Mouse (Mus musculus): Measurements from ENCODE around the gene Reep3. TPM values are rescaled to one million over a fixed set of nuclear protein-coding genes. Genes with fewer than 3 reads are reported as not detected.

Gene Reep3
- polyA plus RNA-seq, 1 experiment, result 0.05 TPM

- H3K27me3 ChIP-seq (ENCODE audit: control insufficient read depth), result no peaks in the 10 kb centered on the region
- TF ChIP-seq GATA1 (IDR thresholded peaks at IDR 0.05; ENCODE audit: low read length), result no peak
- no peak for TF ChIP-seq TAL1 (IDR thresholded peaks at IDR 0.05; ENCODE audit: low read length)
- H3K4me1 ChIP-seq (ENCODE audit: control insufficient read depth), result peaks cover 10% of the 10 kb centered on the region
- H3K4me3 ChIP-seq (replicated peaks), result no peak overlapping the region
- peaks cover 7% of the 10 kb centered on the region for H3K36me3 ChIP-seq (ENCODE audit: control insufficient read depth)
- no peaks in the 10 kb centered on the region for H3K9me3 ChIP-seq (ENCODE audit: control insufficient read depth, low read length)
Measured at GRCm38 (mm10) chr10:67025573-67026236, 71.0 kb downstream of the Reep3 start.

GRCm38 (mm10) chr10:67024391-67024790, 72.4 kb downstream of the Reep3 start:
- Histone ChIP-seq H3K4me1 (ENCODE audit: control insufficient read depth) (peaks cover 10% of the 10 kb centered on the region), H3K27me3 (ENCODE audit: control insufficient read depth) (no peaks in the 10 kb centered on the region), H3K36me3 (ENCODE audit: control insufficient read depth) (peaks cover 8% of the 10 kb centered on the region), H3K9me3 (ENCODE audit: control insufficient read depth, low read length) (no peaks in the 10 kb centered on the region), H3K4me3 (replicated peaks) (no peak overlapping the region)
- TF ChIP-seq GATA1 (IDR thresholded peaks at IDR 0.05; ENCODE audit: low read length) (no peak), TAL1 (IDR thresholded peaks at IDR 0.05; ENCODE audit: low read length) (no peak)

DNA sequence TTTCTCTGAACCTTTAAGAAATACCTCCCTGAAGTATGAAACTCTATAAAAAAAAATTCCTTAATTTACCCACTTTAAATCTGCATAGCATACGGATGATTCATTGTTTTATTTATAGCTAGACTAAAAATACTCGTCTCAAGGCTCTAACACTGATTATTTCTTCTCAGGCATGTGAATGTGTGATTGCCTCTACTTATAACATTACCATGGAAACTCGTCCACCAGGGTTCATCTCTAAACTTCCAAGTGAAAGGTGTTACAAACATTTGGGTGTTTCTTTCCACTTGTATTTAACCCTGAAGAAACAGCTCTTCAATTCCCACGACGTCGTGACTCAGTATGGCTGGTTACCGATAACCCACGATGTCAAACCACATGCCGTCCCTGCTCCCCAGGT, 73.7 kb downstream of the Reep3 start:
- Histone ChIP-seq H3K36me3 (ENCODE audit: control insufficient read depth) (peaks cover 8% of the 10 kb centered on the region), H3K4me1 (ENCODE audit: control insufficient read depth) (peaks cover 10% of the 10 kb centered on the region), H3K9me3 (ENCODE audit: control insufficient read depth, low read length) (no peaks in the 10 kb centered on the region), H3K4me3 (replicated peaks) (no peak overlapping the region), H3K27me3 (ENCODE audit: control insufficient read depth) (no peaks in the 10 kb centered on the region)
- TF ChIP-seq GATA1 (IDR thresholded peaks at IDR 0.05; ENCODE audit: low read length), result no peak
- TF ChIP-seq TAL1 (IDR thresholded peaks at IDR 0.05; ENCODE audit: low read length), result no peak

DNA sequence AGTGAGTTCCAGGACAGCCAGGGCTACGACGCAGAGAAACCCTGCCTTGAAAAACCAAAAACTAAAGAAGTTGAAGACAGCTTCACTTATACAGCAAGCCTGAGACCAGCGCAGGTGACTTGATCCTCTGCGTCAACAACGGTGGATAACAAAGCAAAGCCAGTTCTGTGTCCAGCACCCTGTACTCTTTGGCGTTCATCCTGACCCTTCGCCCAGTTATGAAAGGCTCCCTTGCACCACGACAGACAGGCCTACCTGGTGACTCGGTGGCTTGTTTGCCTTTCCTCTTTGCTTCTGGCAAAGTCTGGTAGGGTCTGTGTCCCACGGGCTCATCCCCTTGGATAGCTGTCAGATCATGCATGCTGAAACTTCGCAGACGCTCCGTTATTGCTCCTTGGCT, 75.3 kb downstream of the Reep3 start:
- H3K4me1 ChIP-seq (ENCODE audit: control insufficient read depth), result peaks cover 10% of the 10 kb centered on the region
- no peak overlapping the region for H3K4me3 ChIP-seq (replicated peaks)
- H3K36me3 ChIP-seq (ENCODE audit: control insufficient read depth), result peaks cover 8% of the 10 kb centered on the region
- no peaks in the 10 kb centered on the region for H3K27me3 ChIP-seq (ENCODE audit: control insufficient read depth)
- no peaks in the 10 kb centered on the region for H3K9me3 ChIP-seq (ENCODE audit: control insufficient read depth, low read length)
- TF ChIP-seq TAL1 (IDR thresholded peaks at IDR 0.05; ENCODE audit: low read length), result no peak
- no peak for TF ChIP-seq GATA1 (IDR thresholded peaks at IDR 0.05; ENCODE audit: low read length)

DNA sequence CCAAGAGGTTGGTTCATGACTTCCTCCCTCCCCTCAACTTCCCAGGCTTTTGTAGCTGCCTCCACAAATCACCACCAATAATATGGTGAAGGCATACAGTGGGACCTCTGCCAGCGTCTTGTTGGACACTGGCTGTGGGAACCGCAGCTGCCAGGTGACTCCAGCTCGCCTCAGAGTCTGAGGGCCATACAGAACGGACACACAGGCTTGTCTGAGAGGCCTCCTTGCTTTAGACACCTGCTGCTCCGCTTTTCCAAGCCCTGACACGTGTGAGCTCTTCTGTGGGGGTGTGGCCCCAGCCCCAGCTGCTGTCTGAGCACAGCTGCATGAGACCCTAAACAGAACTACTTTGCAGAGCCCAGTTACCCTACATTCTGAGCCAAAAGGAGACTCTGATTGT, 77.9 kb downstream of the Reep3 start:
- no peaks in the 10 kb centered on the region for H3K9me3 ChIP-seq (ENCODE audit: control insufficient read depth, low read length)
- H3K27me3 ChIP-seq (ENCODE audit: control insufficient read depth), result no peaks in the 10 kb centered on the region
- TF ChIP-seq GATA1 (IDR thresholded peaks at IDR 0.05; ENCODE audit: low read length), result no peak
- TF ChIP-seq TAL1 (IDR thresholded peaks at IDR 0.05; ENCODE audit: low read length), result no peak
- H3K4me1 ChIP-seq (ENCODE audit: control insufficient read depth), result no peaks in the 10 kb centered on the region
- no peak overlapping the region for H3K4me3 ChIP-seq (replicated peaks)
- H3K36me3 ChIP-seq (ENCODE audit: control insufficient read depth), result peaks cover 8% of the 10 kb centered on the region

DNA sequence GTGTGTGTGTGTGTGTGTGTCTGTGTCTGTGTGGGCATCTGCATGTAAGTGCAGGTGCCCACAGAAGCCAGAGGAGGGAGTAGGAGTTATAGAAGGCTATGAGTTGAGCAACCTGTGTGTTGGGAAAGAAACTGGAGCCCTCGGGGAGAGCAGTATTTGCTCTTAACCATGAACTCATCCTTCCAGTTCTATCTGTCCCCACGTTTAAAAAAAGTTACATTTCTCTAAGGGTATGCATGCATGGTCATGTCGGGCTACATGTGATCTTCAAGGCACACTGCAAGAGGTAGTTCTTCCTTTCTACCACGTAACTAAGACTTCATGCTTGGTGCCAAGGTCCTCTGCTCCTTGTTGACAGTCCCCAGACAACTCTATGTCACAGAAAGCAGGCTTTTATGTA, 78.9 kb downstream of the Reep3 start:
- no peak overlapping the region for H3K4me3 ChIP-seq (replicated peaks)
- H3K27me3 ChIP-seq (ENCODE audit: control insufficient read depth), result no peaks in the 10 kb centered on the region
- no peak for TF ChIP-seq TAL1 (IDR thresholded peaks at IDR 0.05; ENCODE audit: low read length)
- no peak for TF ChIP-seq GATA1 (IDR thresholded peaks at IDR 0.05; ENCODE audit: low read length)
- no peaks in the 10 kb centered on the region for H3K4me1 ChIP-seq (ENCODE audit: control insufficient read depth)
- peaks cover 10% of the 10 kb centered on the region for H3K36me3 ChIP-seq (ENCODE audit: control insufficient read depth)
- no peaks in the 10 kb centered on the region for H3K9me3 ChIP-seq (ENCODE audit: control insufficient read depth, low read length)

DNA sequence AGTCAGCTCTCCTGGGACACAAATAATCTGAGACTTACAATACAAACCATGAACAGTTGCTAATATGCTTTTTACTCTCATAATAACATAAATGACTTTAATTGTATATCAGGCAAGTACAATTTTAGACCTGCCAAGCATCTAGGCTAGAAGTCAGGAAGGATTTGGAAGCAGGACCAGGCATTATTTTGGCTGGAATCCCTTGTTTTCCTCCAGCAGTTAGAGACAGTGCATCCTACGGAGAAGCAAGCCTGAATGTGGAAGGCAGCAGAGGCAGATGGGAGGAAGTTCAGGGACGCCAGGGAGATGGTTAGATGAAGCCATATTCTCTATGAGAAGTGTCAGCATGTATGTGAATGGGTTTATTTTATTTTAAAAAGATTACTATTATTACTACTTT, 79.4 kb downstream of the Reep3 start:
- no peaks in the 10 kb centered on the region for H3K27me3 ChIP-seq (ENCODE audit: control insufficient read depth)
- no peaks in the 10 kb centered on the region for H3K9me3 ChIP-seq (ENCODE audit: control insufficient read depth, low read length)
- no peaks in the 10 kb centered on the region for H3K4me1 ChIP-seq (ENCODE audit: control insufficient read depth)
- no peak overlapping the region for H3K4me3 ChIP-seq (replicated peaks)
- TF ChIP-seq TAL1 (IDR thresholded peaks at IDR 0.05; ENCODE audit: low read length), result no peak
- no peak for TF ChIP-seq GATA1 (IDR thresholded peaks at IDR 0.05; ENCODE audit: low read length)
- peaks cover 10% of the 10 kb centered on the region for H3K36me3 ChIP-seq (ENCODE audit: control insufficient read depth)

GRCm38 (mm10) chr10:67016615-67017278, 80.0 kb downstream of the Reep3 start:
- H3K27me3 ChIP-seq (ENCODE audit: control insufficient read depth), result no peaks in the 10 kb centered on the region
- no peaks in the 10 kb centered on the region for H3K9me3 ChIP-seq (ENCODE audit: control insufficient read depth, low read length)
- TF ChIP-seq GATA1 (IDR thresholded peaks at IDR 0.05; ENCODE audit: low read length) (no peak), TAL1 (IDR thresholded peaks at IDR 0.05; ENCODE audit: low read length) (no peak)
- peaks cover 10% of the 10 kb centered on the region for H3K36me3 ChIP-seq (ENCODE audit: control insufficient read depth)
- H3K4me1 ChIP-seq (ENCODE audit: control insufficient read depth), result no peaks in the 10 kb centered on the region
- no peak overlapping the region for H3K4me3 ChIP-seq (replicated peaks)

DNA sequence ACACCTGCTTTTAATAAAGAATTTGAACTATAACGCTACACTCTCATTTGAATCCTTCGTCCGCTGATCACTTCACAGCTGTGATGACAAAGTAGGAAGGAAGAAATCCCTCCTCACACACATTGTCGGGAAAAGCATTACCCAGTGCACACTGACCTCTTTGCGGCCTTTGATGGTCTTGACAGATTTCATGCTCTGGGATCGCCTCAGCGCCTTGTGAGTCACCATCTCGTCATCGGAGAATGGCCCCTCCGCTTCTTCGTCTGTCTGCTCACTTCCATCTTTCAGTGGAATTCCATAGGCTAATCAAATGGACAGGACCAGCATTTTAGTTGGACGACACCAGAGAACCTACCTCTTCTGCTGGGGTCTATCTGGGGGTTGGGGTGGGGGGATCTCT, 82.0 kb downstream of the Reep3 start:
- Histone ChIP-seq H3K4me1 (ENCODE audit: control insufficient read depth) (no peaks in the 10 kb centered on the region), H3K27me3 (ENCODE audit: control insufficient read depth) (no peaks in the 10 kb centered on the region), H3K4me3 (replicated peaks) (no peak overlapping the region), H3K9me3 (ENCODE audit: control insufficient read depth, low read length) (no peaks in the 10 kb centered on the region), H3K36me3 (ENCODE audit: control insufficient read depth) (peaks cover 2% of the 10 kb centered on the region; the same call in 1 of the 2 replicates)
- TF ChIP-seq GATA1 (IDR thresholded peaks at IDR 0.05; ENCODE audit: low read length), result no peak
- no peak for TF ChIP-seq TAL1 (IDR thresholded peaks at IDR 0.05; ENCODE audit: low read length)
